Mouse (Mus musculus) kidney, adult 9 months (tissue): Measurements from ENCODE around the gene Ikzf1.

Experiments used
- DNase-seq: peaks from one replicate; pipeline ENCODE4 v3.0.0; 2022

The Ikzf1 gene

GRCm38 (mm10) chr11:11725876-11726525 lies 41.2 kb downstream of the Ikzf1 start:
- no peak for DNase-seq

- no peak for DNase-seq
Measured at GRCm38 (mm10) chr11:11726807-11727276, 42.0 kb downstream of the Ikzf1 start.

- DNase-seq, result no peak
Measured at GRCm38 (mm10) chr11:11727936-11728556, 43.2 kb downstream of the Ikzf1 start.

GRCm38 (mm10) chr11:11729216-11729615 lies 44.4 kb downstream of the Ikzf1 start:
- DNase-seq, result no peak

GRCm38 (mm10) chr11:11730062-11730461 lies 45.3 kb downstream of the Ikzf1 start:
- DNase-seq, result no peak

GRCm38 (mm10) chr11:11731727-11732126 lies 46.9 kb downstream of the Ikzf1 start:
- DNase-seq, result no peak

- no peak for DNase-seq
Measured at GRCm38 (mm10) chr11:11732972-11733770, 48.4 kb downstream of the Ikzf1 start.

- no peak for DNase-seq
Measured at GRCm38 (mm10) chr11:11735155-11735554, 50.4 kb downstream of the Ikzf1 start.

GRCm38 (mm10) chr11:11736948-11737347 lies 52.1 kb downstream of the Ikzf1 start:
- no peak for DNase-seq

- DNase-seq, result no peak
Measured at GRCm38 (mm10) chr11:11737562-11737961, 52.8 kb downstream of the Ikzf1 start.

GRCm38 (mm10) chr11:11739054-11739453 lies 54.3 kb downstream of the Ikzf1 start:
- no peak for DNase-seq

- no peak for DNase-seq
Measured at GRCm38 (mm10) chr11:11740603-11741002, 55.8 kb downstream of the Ikzf1 start.

- no peak for DNase-seq
Measured at GRCm38 (mm10) chr11:11741574-11741973, 56.8 kb downstream of the Ikzf1 start.

- DNase-seq, result peak; percentile 42
Measured at GRCm38 (mm10) chr11:11742626-11743025, 57.8 kb downstream of the Ikzf1 start.

- DNase-seq, result no peak
Measured at GRCm38 (mm10) chr11:11744222-11744621, 59.4 kb downstream of the Ikzf1 start.

GRCm38 (mm10) chr11:11751091-11751490 lies 66.3 kb downstream of the Ikzf1 start:
- no peak for DNase-seq

GRCm38 (mm10) chr11:11752859-11753258 lies 68.1 kb downstream of the Ikzf1 start:
- no peak for DNase-seq

- DNase-seq, result no peak
Measured at GRCm38 (mm10) chr11:11758121-11758520, 73.3 kb downstream of the Ikzf1 start.

GRCm38 (mm10) chr11:11758883-11759282 lies 74.1 kb downstream of the Ikzf1 start:
- no peak for DNase-seq

- DNase-seq, result peak; percentile 9
Measured at GRCm38 (mm10) chr11:11763211-11763666, 78.4 kb downstream of the Ikzf1 start.

GRCm38 (mm10) chr11:11765414-11765813 lies 80.6 kb downstream of the Ikzf1 start:
- DNase-seq, result no peak

- no peak for DNase-seq
Measured at GRCm38 (mm10) chr11:11766105-11766504, 81.3 kb downstream of the Ikzf1 start.

GRCm38 (mm10) chr11:11766736-11767135 lies 81.9 kb downstream of the Ikzf1 start:
- DNase-seq, result no peak

- no peak for DNase-seq
Measured at GRCm38 (mm10) chr11:11768057-11768456, 83.3 kb downstream of the Ikzf1 start.
